Comparison of ENCODE assay signal across 23 mouse cellular contexts in the genomic region with DNA sequence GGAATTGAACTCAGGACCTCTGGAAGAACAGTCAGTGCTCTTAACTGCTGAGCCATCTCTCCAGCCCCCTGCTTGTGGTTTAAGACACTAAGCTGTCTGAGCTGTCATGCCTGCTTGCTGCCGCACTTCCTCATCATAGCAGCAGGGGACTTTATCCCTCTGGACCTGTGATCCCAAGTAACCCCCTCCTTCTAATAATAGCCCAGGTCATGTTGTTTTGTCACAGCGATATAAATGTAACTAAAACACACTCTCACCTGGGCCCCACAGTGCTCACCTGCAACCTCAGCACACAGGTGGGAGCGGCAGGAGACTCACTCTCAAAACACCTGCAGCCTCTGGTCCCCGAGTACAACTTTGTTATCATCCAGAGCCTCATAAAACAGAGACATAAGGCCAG.
DNase-seq lines count a peak whose midpoint lies in the region; ATAC-seq and TF ChIP-seq lines count a peak whose summit lies in the region.
"Had no signal": no experiment of that assay in that cellular context is flagged by ENCODE, and none has a peak within 500 bp of the region (broad histone marks: within the 10 kb centered on the region; RNA-seq: fewer than 3 reads in every experiment).

No protein-coding gene starts in this region.

- 55% methylated on average over 4 of the region's 4 CpGs for WGBS in intestine, embryonic 16.5 days

- H3K4me3 ChIP-seq in bone marrow macrophage, adult 2 months (ENCODE audit: insufficient read depth, low read length), result no peak overlapping the region
- H3K4me3 ChIP-seq in intestine, embryonic 16.5 days (ENCODE audit: low read length), result no peak overlapping the region
- H3K4me3 ChIP-seq: embryonic facial prominence, embryonic 12.5 days; embryonic facial prominence, embryonic 15.5 days; hindbrain, embryonic 10.5 days had no signal

- H3K4me2 ChIP-seq in intestine, embryonic 16.5 days (ENCODE audit: low read depth, low read length), result no peak overlapping the region
- H3K4me2 ChIP-seq: embryonic facial prominence, embryonic 12.5 days; embryonic facial prominence, embryonic 15.5 days; heart, embryonic 11.5 days; hindbrain, embryonic 14.5 days had no signal

- H3K36me3 ChIP-seq in intestine, embryonic 16.5 days (ENCODE audit: control insufficient read depth, insufficient read depth, low read length), result no peaks in the 10 kb centered on the region
- H3K36me3 ChIP-seq: embryonic facial prominence, embryonic 12.5 days; embryonic facial prominence, embryonic 15.5 days; hindbrain, embryonic 10.5 days had no signal

- TF ChIP-seq CTCF in bone marrow macrophage, adult 2 months (IDR thresholded peaks at IDR 0.05; ENCODE audit: low read depth, low read length), result no peak

- H3K4me1 ChIP-seq in bone marrow macrophage, adult 2 months (ENCODE audit: control insufficient read depth, insufficient read depth, low read length), result peaks cover 54% of the 10 kb centered on the region
- H3K4me1 ChIP-seq in intestine, embryonic 16.5 days (ENCODE audit: control insufficient read depth, insufficient read depth, low read length), result peaks cover 7% of the 10 kb centered on the region

- peak; percentile 89 for ATAC-seq in intestine, embryonic 16.5 days
- ATAC-seq: activated CD4-positive, CD25-positive, alpha-beta regulatory T cell, adult 4 months; forebrain, embryonic 14.5 days; forebrain, postnatal 0 days; hindbrain, postnatal 0 days; inflammation-experienced regulatory T-cells, adult 6 months had no signal

- DNase-seq in A20 (ENCODE audit: low read depth, low spot score), result peak; percentile 19
- no peak for DNase-seq in adrenal gland, postnatal 25 days
- no peak for DNase-seq in adrenal gland, postnatal 10 days
- no peak for DNase-seq in yolk sac, embryonic 10.5 days (ENCODE audit: low spot score)
- DNase-seq: adrenal gland, postnatal 14 days; cerebellum, adult 18-20 months; cerebellum, adult 9-10 months; cerebellum, postnatal 25 days; forebrain, postnatal 0 days; gastrocnemius, postnatal 25 days; heart, postnatal 36 days; kidney, adult 2 months had no signal

- no peak overlapping the region for H3K9ac ChIP-seq in intestine, embryonic 16.5 days (ENCODE audit: low read depth, low read length)
- H3K9ac ChIP-seq: embryonic facial prominence, embryonic 12.5 days; embryonic facial prominence, embryonic 15.5 days; forebrain, postnatal 0 days; hindbrain, embryonic 14.5 days had no signal

- TF ChIP-seq POLR2A in bone marrow macrophage, adult 2 months (IDR thresholded peaks at IDR 0.05; ENCODE audit: borderline replicate concordance, low read depth, low read length), result no peak

- H3K9me3 ChIP-seq in intestine, embryonic 16.5 days (ENCODE audit: control insufficient read depth, low read length), result no peaks in the 10 kb centered on the region
- H3K9me3 ChIP-seq: embryonic facial prominence, embryonic 15.5 days; hindbrain, embryonic 10.5 days had no signal

- peak overlapping the region; percentile 11; the same call in 1 of the 2 replicates for H3K27ac ChIP-seq in bone marrow macrophage, adult 2 months (ENCODE audit: insufficient read depth, low read depth, low read length)
- H3K27ac ChIP-seq in intestine, embryonic 16.5 days (ENCODE audit: low read length), result peak overlapping the region; percentile 57
- H3K27ac ChIP-seq: embryonic facial prominence, embryonic 12.5 days; embryonic facial prominence, embryonic 15.5 days; hindbrain, embryonic 10.5 days; hindbrain, embryonic 14.5 days; hindbrain, postnatal 0 days had no signal

- no peaks in the 10 kb centered on the region for H3K27me3 ChIP-seq in intestine, embryonic 16.5 days (replicated peaks; ENCODE audit: control insufficient read depth, insufficient read depth, low read length)
- H3K27me3 ChIP-seq: embryonic facial prominence, embryonic 12.5 days; embryonic facial prominence, embryonic 15.5 days had no signal
